Mouse (Mus musculus) effector memory CD4-positive, alpha-beta T cell, adult 5 months (primary cell): ENCODE results near the gene Zscan4e. TPM values are rescaled to one million over a fixed set of nuclear protein-coding genes. Genes with fewer than 3 reads are reported as not detected.

Source experiments
- polyA plus RNA-seq: library from polyadenylated mRNA; unstranded; fragments of 100-300 nt; shearing (Covaris generic); gene quantifications from one replicate; pipeline ENCODE4 v1.2.1, GENCODE M21; 2017

Zscan4e gene
- polyA plus RNA-seq: not detected

GRCm38 (mm10) chr7:11310582-11310981, at the start of gene Zscan4e:
Zscan4e (minus strand) TSS chr7:11310682.

Other genes starting within 250 kb of the Zscan4e start
- not detected for gene Zscan4-ps1, start 241.0 kb downstream of the Zscan4e start, polyA plus RNA-seq
- not detected for gene Zscan4d, start 144.5 kb downstream of the Zscan4e start, polyA plus RNA-seq
- gene Zscan4f, start 87.2 kb upstream of the Zscan4e start, polyA plus RNA-seq: not detected
- gene Zscan4-ps2, start 203.6 kb upstream of the Zscan4e start, polyA plus RNA-seq: not detected